Comparison of ENCODE assay signal across 8 mouse cellular contexts in genomic region chr5:140705501-140706171, GRCm38 (mm10). TPM values are rescaled to one million over a fixed set of nuclear protein-coding genes. Genes with fewer than 3 reads are reported as not detected.
DNase-seq lines count a peak whose midpoint lies in the region; ATAC-seq and TF ChIP-seq lines count a peak whose summit lies in the region.

No protein-coding gene starts in this region.

- TF ChIP-seq EP300 in ES-Bruce4 (IDR thresholded peaks at IDR 0.05; ENCODE audit: insufficient read depth, low read depth, low read length), result no peak
- TF ChIP-seq EP300 in heart, adult 2 months (IDR thresholded peaks at IDR 0.05; ENCODE audit: insufficient read depth, low read depth, low read length), result no peak

- no peaks in the 10 kb centered on the region for H3K79me2 ChIP-seq in heart, adult 2 months (replicated peaks; ENCODE audit: control insufficient read depth, insufficient read depth, low read length)

- intact Hi-C loops in heart, adult 2 months (cut with DNase I), result loop anchor here (2.0 kb wide), 1 partner anchor 43 kb away; no protein-coding TSS in a partner anchor
- intact Hi-C loops in left cerebral cortex, postnatal 10 days (cut with DNase I), result loop anchor here (5.0 kb wide), 1 partner anchor 37 kb away; no protein-coding TSS in a partner anchor

- no peaks in the 10 kb centered on the region for H3K9me3 ChIP-seq in ES-Bruce4 (replicated peaks; ENCODE audit: control insufficient read depth, insufficient read depth, low read length, poor library complexity, severe bottlenecking)
- H3K9me3 ChIP-seq in midbrain, embryonic 15.5 days, result no peaks in the 10 kb centered on the region

- DNase-seq in cerebellum, adult 11 months, result peak; percentile 25
- DNase-seq in cerebellum, adult 9-10 months, result no peak
- peak; percentile 17 to 33 for DNase-seq in heart, adult 2 months
- DNase-seq in kidney, postnatal 14 days, result peak; percentile 23
- no peak for DNase-seq in left cerebral cortex, postnatal 10 days (ENCODE audit: extremely low spot score in 1 of 2, low spot score in 2 of 2)
- no peak for DNase-seq in ovary, postnatal 14 days (ENCODE audit: low spot score)

- no peaks in the 10 kb centered on the region for H3K36me3 ChIP-seq in ES-Bruce4 (ENCODE audit: control insufficient read depth, insufficient read depth, low read length, poor library complexity, severe bottlenecking)
- no peaks in the 10 kb centered on the region for H3K36me3 ChIP-seq in heart, adult 2 months (ENCODE audit: control insufficient read depth, insufficient read depth, low read length)
- peaks cover 9% of the 10 kb centered on the region; the same call in 1 of the 2 replicates for H3K36me3 ChIP-seq in midbrain, embryonic 15.5 days (replicated peaks)

- 43% methylated on average over 7 of the region's 7 CpGs for WGBS in heart, adult 2 months
- 65% methylated on average over 7 of the region's 7 CpGs for WGBS in midbrain, embryonic 15.5 days

- H3K4me2 ChIP-seq in midbrain, embryonic 15.5 days, result peak overlapping the region; percentile 71

- H3K27me3 ChIP-seq in ES-Bruce4 (ENCODE audit: control insufficient read depth, insufficient read depth, low read length, poor library complexity, severe bottlenecking), result no peaks in the 10 kb centered on the region
- H3K27me3 ChIP-seq in heart, adult 2 months (ENCODE audit: control insufficient read depth, insufficient read depth, low read length), result no peaks in the 10 kb centered on the region
- no peaks in the 10 kb centered on the region for H3K27me3 ChIP-seq in midbrain, embryonic 15.5 days (replicated peaks)

- no peak for TF ChIP-seq CTCF in ES-Bruce4 (IDR thresholded peaks at IDR 0.05; ENCODE audit: low read depth, low read length)
- TF ChIP-seq CTCF in heart, adult 2 months (IDR thresholded peaks at IDR 0.05), result no peak

- TF ChIP-seq POLR2A in ES-Bruce4 (IDR thresholded peaks at IDR 0.05; ENCODE audit: insufficient read depth, low read length), result no peak
- no peak for TF ChIP-seq POLR2A in heart, adult 2 months (IDR thresholded peaks at IDR 0.05; ENCODE audit: insufficient read depth, low read depth, low read length)

- ATAC-seq in midbrain, embryonic 15.5 days (replicated peaks), result no peak

- H3K4me3 ChIP-seq in ES-Bruce4 (ENCODE audit: low read depth, low read length), result peak overlapping the region; percentile 81
- H3K4me3 ChIP-seq in heart, adult 2 months, result peak overlapping the region; percentile 69
- H3K4me3 ChIP-seq in midbrain, embryonic 15.5 days, result peak overlapping the region; percentile 50

- H3K9ac ChIP-seq in ES-Bruce4 (ENCODE audit: low read depth, poor library complexity, severe bottlenecking), result peak overlapping the region; percentile 74
- H3K9ac ChIP-seq in heart, adult 2 months (ENCODE audit: low read depth, low read length), result peak overlapping the region; percentile 74
- peak overlapping the region; percentile 55 for H3K9ac ChIP-seq in midbrain, embryonic 15.5 days

- H3K4me1 ChIP-seq in ES-Bruce4 (ENCODE audit: control insufficient read depth, insufficient read depth, low read length), result no peaks in the 10 kb centered on the region
- H3K4me1 ChIP-seq in heart, adult 2 months (ENCODE audit: control insufficient read depth, insufficient read depth, low read length), result peaks cover 8% of the 10 kb centered on the region
- H3K4me1 ChIP-seq in midbrain, embryonic 15.5 days, result peaks cover 34% of the 10 kb centered on the region

- no peak overlapping the region; the same call in 1 of the 2 replicates for H3K27ac ChIP-seq in ES-Bruce4 (ENCODE audit: insufficient read depth, low read length)
- peak overlapping the region; percentile 85 for H3K27ac ChIP-seq in heart, adult 2 months
- peak overlapping the region; percentile 92 for H3K27ac ChIP-seq in midbrain, embryonic 15.5 days

RNA-seq across cellular contexts. Expression of gene Brat1, which starts 0.8 kb away (rescaled TPM):
- 9.3 and 9.6 TPM in 2 replicates for polyA plus RNA-seq in ES-Bruce4 (2011; ENCODE audit: insufficient read depth, insufficient read length, low read depth, missing spikeins)
- 1 to 10 TPM; 6.4 to 8.2 TPM for total RNA-seq in heart, adult 2 months (2021)
- polyA plus RNA-seq in heart, adult 2 months (2012; rRNA removed), result 11.0 and 13.2 TPM in 2 replicates
- 25.4 and 25.9 TPM in 2 replicates for polyA plus RNA-seq in midbrain, embryonic 15.5 days (2015; fragmentation: Nextera tagmentation; extraction: Ambion mirVana)
- 10 to 100 TPM; 26.5 to 28.8 TPM for total RNA-seq in left cerebral cortex, postnatal 10 days (2021)

RNA-seq across cellular contexts. Expression of gene Iqce, which starts 3.5 kb away (rescaled TPM):
- 11.0 and 16.9 TPM in 2 replicates for polyA plus RNA-seq in ES-Bruce4 (2011; ENCODE audit: insufficient read depth, insufficient read length, low read depth, missing spikeins)
- 1 to 10 TPM; 3.7 to 7.1 TPM for total RNA-seq in heart, adult 2 months (2021)
- polyA plus RNA-seq in heart, adult 2 months (2012; rRNA removed), result 5.8 TPM in 2 replicates
- polyA plus RNA-seq in midbrain, embryonic 15.5 days (2015; fragmentation: Nextera tagmentation; extraction: Ambion mirVana), result 27.4 and 32.2 TPM in 2 replicates
- 10 to 100 TPM; 50.8 to 60.9 TPM for total RNA-seq in left cerebral cortex, postnatal 10 days (2021)

RNA-seq across cellular contexts. Expression of gene Amz1, which starts 18.3 kb away (rescaled TPM):
- 0.60 and 0.64 TPM in 2 replicates for polyA plus RNA-seq in ES-Bruce4 (2011; ENCODE audit: insufficient read depth, insufficient read length, low read depth, missing spikeins)
- under 1 TPM; 0.31 to 0.48 TPM for total RNA-seq in heart, adult 2 months (2021)
- 0.59 and 0.98 TPM in 2 replicates for polyA plus RNA-seq in heart, adult 2 months (2012; rRNA removed)
- polyA plus RNA-seq in midbrain, embryonic 15.5 days (2015; fragmentation: Nextera tagmentation; extraction: Ambion mirVana), result 5.0 and 5.2 TPM in 2 replicates
- 10 to 100 TPM; 24.0 to 25.3 TPM for total RNA-seq in left cerebral cortex, postnatal 10 days (2021)

RNA-seq across cellular contexts. Expression of gene Ttyh3, which starts 56.8 kb away (rescaled TPM):
- polyA plus RNA-seq in ES-Bruce4 (2011; ENCODE audit: insufficient read depth, insufficient read length, low read depth, missing spikeins), result 19.1 and 21.4 TPM in 2 replicates
- 10 to 100 TPM; 10.6 to 11.0 TPM for total RNA-seq in heart, adult 2 months (2021)
- 13.9 and 14.6 TPM in 2 replicates for polyA plus RNA-seq in heart, adult 2 months (2012; rRNA removed)
- 80.3 and 84.2 TPM in 2 replicates for polyA plus RNA-seq in midbrain, embryonic 15.5 days (2015; fragmentation: Nextera tagmentation; extraction: Ambion mirVana)
- total RNA-seq in left cerebral cortex, postnatal 10 days (2021), result 100 to 1,000 TPM; 319 to 338 TPM

Comparison
In these comparisons a context has a peak if more than half of its experiments do, and no peak if none do; other contexts are left out.
1. DNase-seq: peak in cerebellum, adult 11 months (single experiment), heart, adult 2 months (2 of 2) and kidney, postnatal 14 days (single experiment); none in cerebellum, adult 9-10 months (single experiment), left cerebral cortex, postnatal 10 days (0 of 2) and ovary, postnatal 14 days (single experiment).
2. Peak in every context shown above with its lines, with median percentiles within 50 percentile points of each other: H3K4me3 ChIP-seq and H3K9ac ChIP-seq.